Mouse (Mus musculus) spleen, adult 2 months (tissue): ENCODE results near the gene Dhx16.

Experiments used
- CTCF ChIP-seq: fragments of 200-500 bp; IDR thresholded peaks from 2 replicates; pipeline ENCODE4 v1.5.1; 2011; ENCODE audit warnings: mild to moderate bottlenecking, inconsistent platforms; ENCODE audit not compliant: insufficient read depth, insufficient read length, insufficient replicate concordance; ENCODE audit errors: extremely low read depth
- POLR2A ChIP-seq: fragments of 200-500 bp; IDR thresholded peaks from 2 replicates; pipeline ENCODE4 v1.6.1; 2011; ENCODE audit warnings: low read depth, low read length, inconsistent platforms

DNA sequence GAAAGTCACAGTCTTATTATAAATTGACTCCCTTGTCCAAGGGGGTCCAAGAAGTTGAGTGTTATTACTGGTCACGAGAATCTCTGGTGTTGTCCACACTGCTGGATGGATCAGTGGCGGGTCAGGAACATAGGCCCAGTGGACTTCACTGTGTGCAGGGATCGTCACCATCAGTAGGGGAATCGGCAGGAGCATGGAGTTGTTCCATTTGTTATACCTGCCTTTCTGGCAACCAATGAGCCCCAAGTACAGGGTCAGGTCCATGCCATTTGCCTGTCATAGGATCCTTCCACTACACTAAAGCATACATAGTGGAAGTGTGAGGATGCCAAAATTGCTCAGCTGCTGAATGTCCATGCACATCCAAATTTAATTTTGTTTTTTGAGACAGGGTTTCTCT is 53.0 kb downstream of the Dhx16 start:
- TF ChIP-seq CTCF (no peak), POLR2A (no peak)
